Mouse (Mus musculus) left cerebral cortex, postnatal 36 days (tissue): ENCODE measurements around the gene Cish. TPM values are rescaled to one million over a fixed set of nuclear protein-coding genes. Genes with fewer than 3 reads are reported as not detected.
A peak's percentile ranks its signal among the peaks of the same experiment; 100 is the strongest.

ENCODE experiments used
- DNase-seq, 2 experiments: peaks; one replicate each; pipeline ENCODE4 v3.0.0; 2021 to 2022; ENCODE audit warnings: low spot score in 2 of 2, mixed read lengths in 1 of 2
- intact Hi-C: fragments of 180-260 bp; cut with DNase I; formaldehyde crosslinking; loops from one replicate; pipeline ENCODE4 v1.15.1; 2025
- total RNA-seq, 2 experiments: library from RNA; stranded (reverse); gene quantifications; 2 replicates each; pipeline ENCODE4 v1.2.3; 2021

The Cish gene
- total RNA-seq, 2 experiments from 2014 or later = 4.8 to 11.0 TPM

DNA sequence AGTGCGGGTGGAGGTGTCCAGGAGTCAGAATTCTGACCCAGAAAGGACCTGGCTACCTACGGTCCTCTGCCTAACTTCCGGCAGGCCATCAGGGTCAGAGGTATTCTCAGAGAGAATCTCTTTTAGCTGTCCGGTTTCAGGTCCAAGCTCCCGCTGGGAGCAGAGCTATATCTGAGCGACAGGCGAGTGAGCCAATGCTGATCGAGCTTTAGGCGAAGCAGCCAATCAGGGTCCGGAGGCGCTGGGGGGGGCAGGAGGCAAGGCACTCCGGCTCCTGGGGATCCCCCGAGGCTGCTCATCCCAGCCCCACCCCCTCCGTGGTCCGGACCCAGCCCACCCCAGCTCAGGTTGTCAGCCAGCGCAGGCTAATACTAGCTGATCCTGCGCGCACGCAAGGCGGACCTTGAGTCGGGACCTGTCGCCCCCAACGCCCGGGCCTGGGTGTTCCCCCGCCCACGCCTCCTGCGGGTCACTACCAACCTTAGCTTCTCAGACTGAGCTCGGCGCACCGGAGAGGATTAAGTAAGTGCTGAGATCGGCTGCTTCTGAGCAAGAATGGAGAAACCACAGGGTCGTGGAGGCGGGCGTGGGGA, 44.5 kb downstream of the Cish start, which contains the start of gene 6430571L13Rik:
Gene 6430571L13Rik (plus strand): TSS at position 336 of the 593 bp plus-strand sequence.
- DNase-seq = peak; percentile 89 to 91
- intact Hi-C loops = no loop called here

DNA sequence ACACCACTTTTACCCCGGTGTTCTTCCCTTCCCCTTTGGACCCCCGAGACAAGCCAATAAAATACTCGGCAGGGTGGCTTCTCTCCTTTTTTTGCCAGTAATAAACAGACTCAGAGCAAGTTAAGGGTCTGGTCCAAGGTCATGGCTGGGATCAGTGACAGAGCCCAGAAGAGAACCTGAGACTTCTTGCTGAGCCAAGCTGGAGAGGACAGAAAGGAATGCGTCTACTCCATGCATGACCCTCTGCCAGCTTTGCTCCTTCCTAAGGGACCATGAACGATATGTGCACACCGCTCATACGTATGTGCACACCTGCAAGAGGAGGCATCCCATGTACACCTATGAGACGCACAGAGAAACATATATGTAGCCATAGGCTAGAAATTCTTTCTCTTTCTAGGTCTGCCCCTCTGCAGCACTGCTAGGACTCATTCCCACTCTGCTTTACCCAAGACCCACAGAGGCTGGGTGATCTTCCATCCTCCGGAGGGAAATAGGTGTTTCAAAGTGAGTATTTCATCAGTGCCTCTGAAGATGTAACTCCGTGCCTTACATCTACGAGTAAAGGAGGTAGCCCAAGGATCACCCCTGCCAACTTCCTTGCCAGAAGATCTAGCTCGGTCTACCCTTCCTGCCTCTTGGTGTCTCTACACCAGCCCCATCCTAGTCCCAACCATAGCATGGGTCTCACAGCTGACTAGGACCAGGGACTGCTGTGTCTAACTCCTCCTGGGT, 45.3 kb downstream of the Cish start:
- no peak for DNase-seq
- intact Hi-C loops = no loop called here

DNA sequence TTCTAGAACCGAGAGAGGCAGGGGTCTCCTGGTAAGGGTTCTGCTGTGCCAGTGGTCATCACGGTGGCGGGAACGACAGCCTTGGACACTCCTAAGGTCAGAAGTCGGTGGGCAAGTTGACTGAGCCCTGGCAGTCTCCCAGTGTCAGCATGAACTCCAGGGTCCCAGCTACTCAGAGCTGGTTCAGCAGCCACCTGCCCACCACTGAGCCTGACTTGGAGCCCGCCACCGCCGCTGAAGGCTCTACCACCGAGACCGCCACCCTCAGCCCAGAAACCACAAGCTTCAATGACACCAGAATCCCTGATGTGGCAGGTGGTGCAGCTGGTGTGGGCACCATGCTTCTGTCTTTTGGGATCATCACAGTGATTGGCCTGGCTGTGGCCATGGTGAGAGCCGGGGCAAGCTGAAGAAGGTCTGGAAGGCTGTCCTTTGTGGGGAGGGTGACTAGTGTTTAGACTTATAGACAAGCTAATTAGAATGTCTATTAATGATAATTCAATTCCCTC, 46.4 kb downstream of the Cish start:
- intact Hi-C loops = no loop called here
- DNase-seq = no peak

DNA sequence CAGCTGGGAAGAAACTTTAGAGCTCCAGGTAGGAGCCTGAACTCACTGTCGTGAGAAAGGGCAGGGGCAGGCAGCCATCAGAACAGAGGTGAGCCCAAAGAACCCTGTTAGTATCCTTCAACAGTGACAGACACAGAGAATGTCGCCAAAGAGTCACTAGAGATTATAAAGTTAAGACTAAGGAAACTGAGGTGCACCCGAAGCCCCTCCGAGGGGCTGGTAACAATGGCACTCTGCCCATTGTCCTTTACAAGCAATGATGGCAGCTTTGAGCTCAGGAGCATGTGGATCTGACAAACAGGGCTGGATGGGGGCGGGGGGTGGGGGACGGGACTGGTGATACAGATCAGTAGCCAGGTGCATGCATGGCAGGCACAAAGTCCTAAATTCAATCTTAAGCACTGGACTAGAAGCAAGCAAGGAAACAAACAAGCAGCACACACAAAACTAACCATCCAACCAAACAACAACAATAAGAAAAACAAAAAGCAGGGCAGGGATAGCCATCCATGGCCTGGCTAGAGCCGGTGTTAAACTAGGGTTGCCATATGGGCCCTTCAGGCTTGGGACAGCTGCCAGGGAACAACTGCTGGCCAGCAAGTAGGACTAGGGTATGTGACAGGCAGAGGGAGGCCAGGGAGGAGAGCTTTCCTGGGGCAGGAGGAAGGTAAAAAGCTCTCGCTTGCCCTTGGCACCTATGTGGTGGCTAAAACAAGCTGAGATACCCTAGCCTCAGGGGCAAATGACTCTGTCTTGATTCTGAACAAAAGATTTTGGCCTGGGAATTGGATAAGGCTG, 47.5 kb downstream of the Cish start:
- intact Hi-C loops = no loop called here
- no peak for DNase-seq

DNA sequence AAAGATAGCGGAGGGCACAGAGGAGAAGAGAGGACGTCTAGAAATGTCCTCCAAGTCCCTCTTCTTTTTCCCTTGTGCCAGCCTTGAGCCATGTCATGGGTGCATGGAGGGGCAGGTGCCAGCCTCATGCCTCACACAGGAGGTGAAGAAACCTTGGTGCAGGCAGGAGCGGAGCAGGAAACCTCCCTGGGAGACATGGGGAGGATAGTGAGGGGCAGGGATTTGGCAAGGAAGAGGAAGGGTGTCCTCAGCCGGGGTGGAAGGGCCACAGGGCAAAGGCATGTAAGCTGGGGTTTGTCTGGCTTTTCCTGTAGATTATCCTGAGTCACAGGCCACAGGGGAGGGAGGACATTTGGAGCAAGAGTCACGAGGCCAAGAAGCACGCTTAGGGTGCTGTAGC, 48.2 kb downstream of the Cish start:
- no peak for DNase-seq
- intact Hi-C loops = no loop called here

DNA sequence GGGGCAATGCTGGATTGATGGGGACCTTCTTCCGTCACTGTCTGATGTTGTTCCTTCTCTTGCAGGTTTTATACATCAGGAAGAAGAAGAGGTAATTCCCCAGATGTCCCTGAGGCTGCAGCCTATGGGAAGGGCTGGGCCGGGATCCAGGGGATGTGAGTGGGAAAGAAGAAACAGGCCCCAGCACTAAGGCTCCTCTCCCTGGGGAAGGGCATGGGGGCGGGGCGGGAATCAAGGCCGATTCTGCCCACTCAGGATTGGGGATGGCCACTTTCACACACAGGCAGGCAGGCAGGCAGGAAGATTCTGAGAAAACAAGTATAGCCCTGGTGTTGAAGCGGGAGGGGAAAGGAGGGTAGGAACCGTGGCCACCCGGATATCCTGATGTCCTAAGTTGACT, 50.3 kb downstream of the Cish start:
- no peak for DNase-seq
- intact Hi-C loops = no loop called here

DNA sequence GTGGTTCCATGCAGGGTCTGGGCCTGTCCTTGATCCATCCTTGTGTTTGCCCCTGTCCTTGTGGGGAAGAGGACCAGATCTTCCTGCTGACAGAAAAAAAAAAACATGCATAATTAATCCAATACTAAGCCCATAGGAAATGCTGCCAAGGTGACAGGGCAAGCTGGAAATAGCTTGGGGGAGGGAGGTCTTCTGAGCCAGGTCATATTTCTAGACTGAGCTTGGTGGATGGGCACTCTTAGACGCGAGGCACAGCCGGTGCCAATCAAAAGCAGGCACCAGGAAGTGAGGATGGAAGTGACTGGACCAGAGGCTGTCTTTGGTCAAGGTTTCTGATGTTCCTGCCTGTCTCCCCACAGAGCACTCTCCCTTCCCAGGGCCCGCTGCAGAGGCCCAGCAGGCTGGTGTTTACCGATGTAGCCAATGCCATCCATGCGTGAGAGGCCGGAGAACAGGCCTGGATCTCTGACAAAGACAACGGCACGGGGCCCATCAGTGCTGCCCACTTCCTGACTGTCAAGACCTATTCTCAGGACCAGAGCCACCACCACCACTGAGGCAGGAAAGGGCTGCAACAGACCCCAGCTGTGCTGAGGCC, 51.9 kb downstream of the Cish start:
- DNase-seq = no peak
- intact Hi-C loops = no loop called here

DNA sequence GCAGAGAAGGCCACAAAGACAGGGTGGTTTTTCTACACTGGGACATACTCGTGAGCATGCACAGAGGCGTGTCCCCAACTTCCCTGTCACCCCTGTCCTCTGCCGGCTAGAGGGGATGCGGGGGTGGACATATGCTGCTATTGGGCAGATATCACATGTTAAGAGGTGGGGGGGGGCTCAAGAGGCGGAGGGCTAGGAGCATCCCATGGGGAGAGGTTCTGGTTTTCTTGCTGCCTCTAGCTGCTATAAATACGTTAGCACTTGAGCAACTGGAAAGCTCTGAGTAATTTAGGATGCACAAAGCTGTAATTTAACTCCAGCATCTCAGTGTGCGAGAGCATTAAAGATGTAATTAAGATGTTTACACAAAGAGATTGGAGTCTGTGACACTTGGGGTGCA, 53.5 kb downstream of the Cish start:
- no peak for DNase-seq
- intact Hi-C loops = no loop called here

Other genes with a start within 250 kb of the Cish start
- gene Dock3, start 64.1 kb upstream of the Cish start, total RNA-seq = 100 to 1,000 TPM; 209 to 235 TPM
- 1 to 10 TPM; 2.9 to 4.5 TPM for gene Mapkapk3, start 6.1 kb upstream of the Cish start, total RNA-seq
- 10 to 100 TPM; 13.3 to 18.0 TPM for gene Hemk1, start 42.3 kb downstream of the Cish start, total RNA-seq
- gene 6430571L13Rik, start 44.6 kb downstream of the Cish start, total RNA-seq = 1 to 10 TPM; 4.6 to 5.0 TPM
- 10 to 100 TPM; 23.0 to 38.4 TPM for gene Cacna2d2, start 103.6 kb downstream of the Cish start, total RNA-seq
- gene Tmem115, start 237.9 kb downstream of the Cish start, total RNA-seq = 10 to 100 TPM; 34.7 to 39.6 TPM
- gene Cyb561d2, start 246.2 kb downstream of the Cish start, total RNA-seq = 10 to 100 TPM; 16.9 to 17.0 TPM
- gene Nprl2, start 246.2 kb downstream of the Cish start, total RNA-seq = 10 to 100 TPM; 38.9 to 46.2 TPM